Mouse (Mus musculus) adrenal gland, postnatal 10 days (tissue): ENCODE results near the gene Fgfr2. TPM values are rescaled to one million over a fixed set of nuclear protein-coding genes. Genes with fewer than 3 reads are reported as not detected.
A peak's percentile ranks its signal among the peaks of the same experiment; 100 is the strongest.

Source experiments
- DNase-seq: peaks from one replicate; pipeline ENCODE4 v3.0.0; 2021; ENCODE audit warnings: mixed read lengths
- total RNA-seq, 2 experiments: library from RNA; stranded (reverse); gene quantifications; 2 replicates each; pipeline ENCODE4 v1.2.3; 2021

Gene Fgfr2
- total RNA-seq, 2 experiments from 2014 or later = 128 to 169 TPM

GRCm38 (mm10) chr7:133005772-133006171, 117.4 kb downstream of the Fgfr2 start:
- no peak for DNase-seq

GRCm38 (mm10) chr7:133003421-133003820, 119.7 kb downstream of the Fgfr2 start:
- peak; percentile 85 for DNase-seq

DNA sequence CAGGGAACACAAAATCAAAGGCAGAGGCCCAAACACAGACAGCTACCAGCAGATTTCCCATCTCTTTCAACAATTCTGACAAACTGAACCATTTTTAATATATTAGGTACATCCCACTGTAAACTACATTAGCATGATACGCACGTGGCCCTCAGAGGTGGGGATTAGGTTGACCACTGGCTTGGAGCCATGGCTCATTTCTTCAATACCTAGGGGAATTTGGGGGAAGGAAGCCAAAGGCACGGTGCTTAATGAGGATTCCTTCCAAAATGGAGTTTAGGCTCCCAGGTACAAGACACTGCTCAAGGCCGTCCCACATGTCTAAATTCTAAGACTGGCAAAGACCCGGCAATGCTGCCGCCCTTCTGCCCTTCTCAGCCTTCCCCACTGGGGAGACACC, 120.9 kb downstream of the Fgfr2 start:
- DNase-seq = no peak

DNA sequence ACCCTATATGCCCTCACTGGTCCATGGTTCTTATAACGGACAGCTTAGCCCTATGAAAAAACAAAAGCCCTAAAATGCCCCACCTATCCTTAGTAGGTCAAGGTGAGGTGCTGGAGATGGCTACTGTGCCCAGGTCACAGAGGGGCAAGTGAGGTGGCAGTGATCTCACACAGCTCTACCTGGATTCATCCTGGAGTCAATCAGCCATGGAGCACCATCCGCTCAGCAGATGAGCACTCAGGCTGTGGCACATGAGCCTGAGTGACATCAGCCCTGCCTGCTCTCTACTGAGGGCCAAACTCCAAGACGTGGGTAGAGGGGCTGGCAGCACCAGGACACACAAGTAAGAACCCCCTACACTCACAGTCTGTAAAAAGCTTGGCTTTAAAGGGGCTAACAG, 121.8 kb downstream of the Fgfr2 start:
- DNase-seq = no peak

- DNase-seq = peak; percentile 8
Observed at GRCm38 (mm10) chr7:132999061-132999460, 124.1 kb downstream of the Fgfr2 start.

- DNase-seq = peak; percentile 68
Observed at GRCm38 (mm10) chr7:132998639-132999038, 124.5 kb downstream of the Fgfr2 start.

DNA sequence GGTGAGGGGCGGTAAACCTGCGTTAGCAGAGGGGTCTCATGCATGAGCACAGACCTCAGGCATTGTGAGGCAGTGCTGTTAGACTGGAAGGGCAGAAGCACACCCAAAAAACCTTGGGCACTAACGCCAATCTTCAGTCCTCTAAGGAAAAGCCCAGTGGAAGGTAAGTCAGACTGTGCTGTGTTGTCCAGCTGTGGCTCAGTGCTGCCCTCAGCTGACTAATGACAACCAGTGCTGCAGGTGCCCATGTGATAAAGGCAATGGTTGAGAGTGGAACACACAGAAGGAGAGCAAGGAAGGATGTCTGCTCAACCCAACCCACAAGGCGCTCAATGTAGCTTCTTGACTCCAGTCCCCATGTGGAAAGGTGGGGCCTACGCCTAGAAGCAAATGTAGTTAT, 126.8 kb downstream of the Fgfr2 start:
- peak; percentile 50 for DNase-seq

DNA sequence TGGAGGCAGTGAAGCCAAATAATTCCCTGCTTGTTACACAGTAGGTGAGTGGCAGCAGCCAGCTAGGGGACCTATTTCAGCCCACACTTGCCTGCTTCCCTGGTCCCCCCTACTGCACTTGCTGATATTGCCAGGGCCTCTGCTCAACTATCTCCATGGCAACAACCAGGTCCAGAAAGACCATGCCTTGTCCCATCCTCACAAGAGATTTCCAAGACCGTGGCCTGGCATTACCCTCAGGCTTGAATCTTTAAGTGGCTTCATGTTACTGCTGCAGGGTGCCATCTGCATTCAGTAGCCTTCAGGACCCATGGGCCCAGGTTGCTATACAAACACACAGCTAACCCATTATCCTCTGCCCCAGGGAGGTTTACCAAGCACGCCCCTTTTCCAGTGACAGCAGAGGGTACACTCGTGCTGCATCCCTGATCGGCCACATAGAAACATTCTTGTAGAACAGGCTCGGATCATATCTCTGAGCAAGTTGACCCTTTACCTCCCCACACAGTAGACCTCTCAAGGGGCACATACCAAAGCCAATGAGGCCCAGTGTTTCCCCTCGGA, 128.4 kb downstream of the Fgfr2 start:
- DNase-seq = no peak

- no peak for DNase-seq
Observed at GRCm38 (mm10) chr7:132994120-132994519, 129.0 kb downstream of the Fgfr2 start.

DNA sequence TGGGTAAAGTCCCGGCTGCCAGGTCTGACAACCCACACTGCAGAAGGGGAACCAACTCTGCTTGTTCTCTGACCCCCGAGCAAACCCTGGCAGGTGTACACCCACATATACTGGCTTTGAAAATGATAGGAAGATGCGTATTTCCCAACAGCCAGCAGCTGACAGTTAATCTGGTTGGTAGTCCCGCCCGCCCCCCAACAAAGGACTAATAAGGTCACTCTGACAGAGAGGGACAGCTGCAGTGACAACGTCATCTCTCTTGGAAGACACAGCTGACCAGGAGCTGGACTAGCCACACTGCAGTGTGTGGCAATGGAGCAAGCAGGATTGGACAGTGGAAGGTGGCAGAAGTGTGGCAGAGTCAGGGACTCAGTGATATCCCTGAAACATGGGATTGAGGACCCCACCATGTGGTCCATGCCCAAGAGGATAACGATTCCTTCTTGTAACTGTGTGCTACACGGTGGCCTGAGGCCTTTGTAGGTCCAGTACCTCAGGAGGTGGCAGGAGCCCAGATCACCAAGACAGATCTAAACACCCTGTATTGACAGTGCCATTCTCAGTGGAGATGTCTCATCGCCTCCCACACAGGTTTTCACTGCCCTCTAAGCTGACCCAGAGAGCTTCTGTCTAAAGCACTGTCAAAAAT, 130.1 kb downstream of the Fgfr2 start:
- DNase-seq = no peak

DNA sequence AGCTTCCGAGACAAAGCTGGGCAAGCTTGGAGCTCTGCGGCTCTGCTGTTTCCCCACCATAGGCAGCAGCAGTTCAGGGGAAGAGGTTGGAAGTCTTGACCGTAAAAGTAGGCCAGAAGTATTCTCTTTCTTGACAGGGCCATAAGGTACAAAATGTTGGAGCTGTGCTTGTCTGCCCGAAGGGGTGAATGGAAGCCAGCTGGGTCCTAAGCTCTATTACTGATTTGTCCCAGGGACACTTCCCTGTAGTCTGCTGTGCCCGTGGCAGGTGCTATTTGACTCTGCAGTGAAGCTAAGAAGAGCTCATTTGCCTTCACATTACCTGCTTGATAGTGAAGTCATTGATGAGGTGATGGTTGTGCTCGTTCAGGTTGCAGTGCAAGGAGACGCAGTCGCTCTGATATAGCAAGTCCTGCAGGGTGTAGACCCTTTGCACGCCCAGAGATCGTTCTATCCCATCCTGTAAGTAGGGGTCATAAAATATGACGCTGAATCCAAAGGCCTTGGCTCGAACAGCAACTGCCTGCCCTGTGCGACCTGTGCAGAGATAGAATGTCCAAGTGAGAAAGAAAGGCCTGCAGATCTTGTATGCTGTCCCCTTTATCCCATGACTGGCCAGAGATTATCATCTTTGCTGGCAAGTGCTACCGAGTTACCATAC, 131.8 kb downstream of the Fgfr2 start:
- no peak for DNase-seq

- no peak for DNase-seq
Observed at GRCm38 (mm10) chr7:132989839-132990238, 133.3 kb downstream of the Fgfr2 start.

DNA sequence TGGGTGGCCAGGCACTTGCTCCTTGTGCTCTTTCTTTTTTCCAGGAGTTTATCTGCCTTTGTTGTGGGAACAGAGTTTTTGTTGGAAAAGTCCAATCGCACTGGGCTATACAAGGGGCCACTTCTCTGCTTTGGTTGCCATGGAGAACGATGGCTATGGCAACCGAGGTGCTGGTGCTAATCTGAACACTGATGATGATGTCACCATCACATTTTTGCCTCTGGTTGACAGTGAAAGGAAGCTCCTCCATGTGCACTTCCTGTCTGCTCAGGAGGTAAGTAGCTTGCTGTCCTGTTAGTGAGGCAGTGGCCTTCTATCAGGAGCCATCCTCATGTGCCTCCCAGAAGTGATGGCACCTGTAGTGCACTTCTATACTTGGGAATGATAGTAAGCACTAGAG, 140.5 kb downstream of the Fgfr2 start:
- no peak for DNase-seq

- DNase-seq = no peak
Observed at GRCm38 (mm10) chr7:132977981-132978380, 145.2 kb downstream of the Fgfr2 start.

DNA sequence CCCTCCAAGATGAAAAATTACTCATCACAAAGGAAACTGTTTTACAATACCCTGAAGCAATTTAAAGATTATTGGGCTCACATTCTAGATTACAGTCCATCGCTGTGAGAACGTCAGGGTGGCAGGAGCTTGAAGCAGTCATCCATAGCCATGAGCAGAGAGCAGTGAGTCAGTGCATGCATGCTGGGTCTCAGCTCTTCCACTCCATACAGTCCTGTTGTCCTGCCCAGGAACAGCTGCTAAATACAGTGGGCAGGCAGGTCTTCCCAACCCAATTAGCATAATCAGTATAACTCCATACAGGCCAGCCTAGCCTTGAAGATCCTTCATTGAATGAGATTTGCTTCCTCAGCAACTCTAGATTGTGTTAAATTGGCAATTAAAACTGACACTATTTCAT, 147.1 kb downstream of the Fgfr2 start:
- no peak for DNase-seq

- DNase-seq = no peak
Observed at GRCm38 (mm10) chr7:132972079-132972478, 151.1 kb downstream of the Fgfr2 start.

GRCm38 (mm10) chr7:132965707-132966106, 157.4 kb downstream of the Fgfr2 start:
- no peak for DNase-seq

DNA sequence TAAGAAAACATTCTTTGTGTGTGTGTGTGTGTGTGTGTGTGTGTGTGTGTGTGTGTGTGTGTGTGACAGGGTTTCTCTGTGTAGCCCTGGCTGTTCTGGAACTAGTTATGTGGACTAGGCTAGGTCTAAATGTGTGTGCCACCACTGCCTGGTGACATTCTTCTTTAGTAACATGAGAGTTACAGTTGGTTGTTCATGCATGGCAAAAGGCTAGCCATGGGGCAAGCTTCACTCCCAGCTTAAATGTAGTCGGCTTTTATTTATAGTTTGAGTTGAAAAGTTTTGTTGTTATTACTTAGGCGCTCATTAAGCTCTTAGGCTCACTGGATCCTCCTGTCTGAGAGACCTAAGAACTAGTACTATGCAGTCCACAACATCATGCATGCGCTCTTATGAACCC, 158.8 kb downstream of the Fgfr2 start:
- DNase-seq = no peak

DNA sequence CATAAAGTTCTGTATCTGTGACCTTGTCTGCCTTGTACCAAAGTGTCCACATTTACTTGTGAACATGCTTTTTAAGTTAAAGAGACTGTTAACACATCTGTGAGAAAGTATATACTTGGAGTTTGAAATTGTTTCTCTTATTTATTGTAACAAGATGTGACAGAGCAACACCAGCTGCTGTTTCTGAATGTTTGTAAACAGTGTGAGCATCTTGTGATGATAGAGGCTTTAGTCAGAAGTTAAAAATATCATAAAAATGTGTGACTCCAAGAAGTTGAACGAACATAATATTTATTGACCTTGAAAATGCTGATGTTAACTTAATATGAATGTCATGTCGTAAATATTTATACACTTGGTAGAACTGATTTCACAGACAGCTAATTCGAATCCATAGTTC, 172.5 kb downstream of the Fgfr2 start:
- DNase-seq = no peak

GRCm38 (mm10) chr7:132949968-132950367, 173.2 kb downstream of the Fgfr2 start:
- no peak for DNase-seq

- no peak for DNase-seq
Observed at GRCm38 (mm10) chr7:132940569-132940968, 182.6 kb downstream of the Fgfr2 start.

GRCm38 (mm10) chr7:132939118-132939517, 184.0 kb downstream of the Fgfr2 start:
- DNase-seq = no peak

DNA sequence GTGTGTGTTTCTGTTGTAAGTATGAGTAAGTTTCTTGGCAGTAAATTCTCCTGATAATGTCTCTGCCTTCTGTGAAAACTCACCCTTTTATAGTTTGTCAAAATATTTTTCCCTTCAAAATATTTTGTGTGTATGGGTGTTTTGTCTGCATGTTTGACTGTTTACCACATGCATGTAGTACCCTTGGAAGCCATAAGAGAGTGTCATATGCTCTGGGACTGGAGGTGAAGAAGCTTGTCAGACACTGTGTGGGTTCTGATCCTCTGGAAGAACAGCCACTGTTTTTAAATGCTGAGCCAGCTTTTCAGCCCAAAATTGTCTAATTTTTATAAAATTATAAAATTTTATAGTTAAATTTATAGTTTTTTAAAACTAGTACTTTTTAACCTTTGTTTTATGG, 188.4 kb downstream of the Fgfr2 start:
- DNase-seq = no peak

DNA sequence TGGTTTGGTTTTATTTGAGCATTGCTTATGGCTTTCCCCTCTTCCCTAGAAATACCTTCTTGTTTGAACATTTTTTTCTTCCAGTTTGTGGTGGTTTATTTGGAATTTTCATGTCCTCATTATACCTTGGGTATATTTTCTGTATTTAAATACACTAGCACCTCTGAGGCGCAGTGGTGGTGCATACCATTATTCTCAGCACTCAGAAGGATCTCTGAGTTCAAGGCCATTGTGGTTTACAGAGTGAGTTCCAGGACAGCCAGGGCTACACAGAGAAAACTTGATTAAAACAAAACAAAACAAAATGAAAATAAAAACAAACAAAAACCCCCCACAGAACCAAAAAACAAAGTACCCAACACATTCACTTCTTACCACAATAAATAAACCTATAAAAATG, 189.8 kb downstream of the Fgfr2 start:
- no peak for DNase-seq
